Mouse (Mus musculus) G1E (cell line): ENCODE measurements around the gene Zfp654.

ENCODE experiments used
- CTCF ChIP-seq: IDR thresholded peaks from 2 replicates; pipeline ENCODE4 v1.5.1; 2012; ENCODE audit warnings: low read depth, low read length, inconsistent platforms, mixed read lengths
- GATA1 ChIP-seq: IDR thresholded peaks from 2 replicates; pipeline ENCODE4 v1.6.1; 2012; ENCODE audit warnings: borderline replicate concordance, low read length, inconsistent platforms, mixed read lengths
- TAL1 ChIP-seq: conservative IDR thresholded peaks from 2 replicates; pipeline ENCODE4 v1.6.1; 2012; ENCODE audit warnings: low read depth, low read length, inconsistent platforms, mixed read lengths

DNA sequence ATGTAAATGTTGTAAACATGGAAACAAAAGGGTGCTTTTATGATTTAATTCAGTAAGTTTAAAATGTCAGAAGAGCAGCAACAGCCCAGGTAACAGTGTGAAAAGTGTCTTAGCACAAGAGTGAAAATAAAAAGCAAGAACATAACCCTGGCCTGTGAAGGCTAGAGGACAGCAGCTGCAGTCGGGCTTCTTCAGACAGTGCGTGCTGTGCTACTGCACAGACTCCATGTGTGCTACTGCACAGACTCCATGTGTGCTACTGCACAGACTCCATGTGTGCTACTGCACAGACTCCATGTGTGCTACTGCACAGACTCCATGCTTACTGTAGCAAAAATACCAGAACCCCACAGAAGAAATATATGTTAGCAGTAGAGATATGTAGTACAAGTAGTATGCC, 14.7 kb downstream of the Zfp654 start:
- TF ChIP-seq CTCF (no peak), TAL1 (no peak), GATA1 (no peak)
